Mouse (Mus musculus): ENCODE measurements around the gene Ctnnbip1. TPM values are rescaled to one million over a fixed set of nuclear protein-coding genes. Genes with fewer than 3 reads are reported as not detected.

Gene Ctnnbip1
- polyA plus RNA-seq, 1 experiment, result 16.0 TPM

DNA sequence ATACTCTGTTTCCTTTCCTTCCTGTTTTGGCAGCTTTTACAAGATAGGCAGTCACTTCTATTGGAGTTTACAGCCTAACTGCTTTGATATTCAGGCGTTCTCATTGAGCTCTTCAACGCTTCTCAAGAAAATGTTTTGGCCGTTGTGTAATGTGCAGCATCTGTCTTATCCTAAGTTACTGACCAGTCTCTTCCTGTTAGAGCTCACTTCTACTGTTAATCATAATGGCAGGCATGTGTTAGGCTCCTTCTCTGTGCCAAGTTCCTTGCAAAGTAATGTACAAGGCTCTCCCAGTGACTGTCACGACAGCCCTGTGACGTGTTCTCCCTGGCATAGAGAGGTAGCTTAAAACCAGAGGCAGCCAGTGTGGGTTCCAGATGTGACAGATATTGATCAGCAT is 33.7 kb downstream of the Ctnnbip1 start:
- DNase-seq, result no peak
- TF ChIP-seq CTCF (IDR thresholded peaks at IDR 0.05; ENCODE audit: insufficient read depth, low read length) (no peak), POLR2A (IDR thresholded peaks at IDR 0.05; ENCODE audit: borderline replicate concordance, extremely low read depth, low read depth, low read length) (no peak)
- H3K4me1 ChIP-seq (ENCODE audit: control insufficient read depth, insufficient read depth, low read length), result no peaks in the 10 kb centered on the region
- 70% methylated on average over 5 of the region's 5 CpGs for WGBS
- no peak overlapping the region for H3K4me3 ChIP-seq (replicated peaks; ENCODE audit: extremely low read depth, low read depth, low read length)

DNA sequence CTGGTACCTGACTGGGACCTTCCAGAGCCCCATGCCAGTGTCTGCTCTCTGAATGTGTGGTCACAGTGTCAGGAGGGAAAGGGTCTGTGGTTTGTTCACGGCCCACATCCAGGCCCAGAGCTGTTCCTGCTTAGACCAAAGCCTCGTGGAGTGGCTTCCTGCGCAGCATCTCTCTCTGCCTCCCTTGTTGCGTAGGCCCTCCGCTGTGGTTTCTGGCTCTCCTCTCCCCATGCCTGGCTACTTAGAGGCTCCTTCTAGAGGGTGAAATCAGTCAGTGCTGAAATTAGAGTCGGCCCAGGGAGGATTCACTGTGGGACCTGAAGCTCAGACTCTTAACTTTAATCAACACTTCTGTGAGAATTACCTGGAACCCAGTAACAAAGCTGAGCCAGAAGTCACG is 35.8 kb downstream of the Ctnnbip1 start:
- no peak for TF ChIP-seq POLR2A (IDR thresholded peaks at IDR 0.05; ENCODE audit: borderline replicate concordance, extremely low read depth, low read depth, low read length)
- no peak for TF ChIP-seq CTCF (IDR thresholded peaks at IDR 0.05; ENCODE audit: insufficient read depth, low read length)
- DNase-seq, result no peak
- Histone ChIP-seq H3K4me1 (ENCODE audit: control insufficient read depth, insufficient read depth, low read length) (no peaks in the 10 kb centered on the region; the same call in none of the 2 replicates), H3K4me3 (replicated peaks; ENCODE audit: extremely low read depth, low read depth, low read length) (no peak overlapping the region)
- 73% methylated on average over 7 of the region's 7 CpGs for WGBS

DNA sequence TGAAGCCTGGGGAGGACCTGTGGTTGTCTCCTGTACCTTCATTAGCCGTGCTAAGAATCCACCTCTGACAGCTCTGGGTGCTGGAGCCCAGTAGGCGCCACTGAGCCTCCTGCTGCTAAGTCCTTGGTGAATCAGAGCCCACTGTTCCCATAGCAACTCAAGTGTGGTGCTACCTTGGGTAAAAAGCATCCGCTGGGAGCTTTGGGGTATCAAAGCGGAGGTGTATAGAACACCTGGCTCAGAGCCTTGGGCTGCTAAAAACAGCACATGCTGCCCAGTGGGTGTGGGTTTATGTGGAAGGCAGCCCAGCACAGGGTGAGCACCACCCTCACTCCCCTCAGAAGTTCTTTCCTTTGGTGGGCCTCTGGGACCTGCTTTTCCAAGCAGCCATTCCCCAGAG is 38.1 kb downstream of the Ctnnbip1 start:
- Histone ChIP-seq H3K4me1 (ENCODE audit: control insufficient read depth, insufficient read depth, low read length) (no peaks in the 10 kb centered on the region; the same call in none of the 2 replicates), H3K4me3 (replicated peaks; ENCODE audit: extremely low read depth, low read depth, low read length) (no peak overlapping the region)
- TF ChIP-seq POLR2A (IDR thresholded peaks at IDR 0.05; ENCODE audit: borderline replicate concordance, extremely low read depth, low read depth, low read length) (no peak), CTCF (IDR thresholded peaks at IDR 0.05; ENCODE audit: insufficient read depth, low read length) (no peak)
- DNase-seq, result no peak
- 85% methylated on average over 4 of the region's 4 CpGs for WGBS

DNA sequence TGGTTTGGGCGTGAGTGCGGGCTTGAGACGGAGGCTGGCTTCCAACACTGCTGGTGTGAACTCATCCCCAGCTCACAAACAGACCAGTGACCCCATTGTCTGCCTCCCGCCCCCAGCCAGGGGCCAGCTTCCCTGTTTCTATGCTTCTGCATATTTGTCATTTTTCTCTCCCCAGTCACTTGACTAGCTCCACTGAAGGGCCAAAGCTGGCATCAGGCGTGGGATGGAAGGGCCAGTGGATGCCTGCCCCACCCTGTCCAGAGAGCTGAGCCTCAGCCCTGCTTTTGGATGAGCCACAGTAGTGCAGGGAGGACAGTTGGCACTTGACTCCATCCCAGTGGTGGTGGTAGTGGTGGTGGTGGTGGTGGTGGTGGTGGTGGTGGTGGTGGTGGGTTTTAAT is 39.9 kb downstream of the Ctnnbip1 start:
- no peak for DNase-seq
- Histone ChIP-seq H3K4me3 (replicated peaks; ENCODE audit: extremely low read depth, low read depth, low read length) (no peak overlapping the region), H3K4me1 (ENCODE audit: control insufficient read depth, insufficient read depth, low read length) (peaks cover 3% of the 10 kb centered on the region)
- no peak for TF ChIP-seq CTCF (IDR thresholded peaks at IDR 0.05; ENCODE audit: insufficient read depth, low read length)
- no peak for TF ChIP-seq POLR2A (IDR thresholded peaks at IDR 0.05; ENCODE audit: borderline replicate concordance, extremely low read depth, low read depth, low read length)
- 78% methylated on average over 5 of the region's 5 CpGs for WGBS

DNA sequence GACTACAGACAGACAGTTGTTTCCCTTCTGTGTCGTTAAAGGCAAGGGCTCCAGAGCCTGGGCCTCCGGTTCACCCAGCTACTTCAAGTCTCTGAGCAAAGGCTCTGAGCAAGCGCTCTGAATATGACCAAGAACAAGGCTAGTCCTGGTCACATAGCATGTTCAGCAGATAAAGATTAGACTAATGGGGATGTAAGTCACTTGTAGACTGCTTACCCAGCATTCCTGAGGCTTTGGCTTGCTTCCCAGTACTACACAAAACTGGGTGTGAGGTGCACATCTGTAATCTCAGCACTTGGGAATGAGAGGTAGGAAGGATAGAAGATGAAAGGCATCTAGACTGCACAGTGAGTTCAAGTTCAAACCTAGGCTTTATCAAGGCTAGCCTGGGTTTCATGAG is 40.4 kb downstream of the Ctnnbip1 start:
- no peak for TF ChIP-seq POLR2A (IDR thresholded peaks at IDR 0.05; ENCODE audit: borderline replicate concordance, extremely low read depth, low read depth, low read length)
- no peak for TF ChIP-seq CTCF (IDR thresholded peaks at IDR 0.05; ENCODE audit: insufficient read depth, low read length)
- Histone ChIP-seq H3K4me3 (replicated peaks; ENCODE audit: extremely low read depth, low read depth, low read length) (no peak overlapping the region), H3K4me1 (ENCODE audit: control insufficient read depth, insufficient read depth, low read length) (peaks cover 3% of the 10 kb centered on the region)
- no peak for DNase-seq
- 43% methylated on average over 3 of the region's 3 CpGs for WGBS

DNA sequence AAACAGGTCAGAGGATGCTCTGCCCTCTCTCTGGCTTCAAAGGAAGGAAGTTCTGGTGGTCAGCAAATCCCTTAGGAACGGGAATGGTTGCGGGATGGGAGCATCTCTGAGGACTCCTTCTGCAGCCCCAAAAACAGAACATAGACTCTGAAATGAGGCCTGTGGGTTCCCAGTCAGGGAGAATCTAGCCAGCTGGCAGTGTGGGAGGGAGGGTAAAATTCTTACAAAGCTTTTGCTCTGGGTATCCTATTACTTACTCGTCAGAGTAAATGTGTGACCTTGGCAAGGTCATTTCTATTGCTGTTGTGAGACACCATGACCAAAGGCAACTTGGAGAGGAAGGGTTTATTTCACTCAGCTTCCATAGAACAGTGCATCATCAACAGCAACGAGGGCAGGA is 43.4 kb downstream of the Ctnnbip1 start:
- TF ChIP-seq CTCF (IDR thresholded peaks at IDR 0.05; ENCODE audit: insufficient read depth, low read length), result no peak
- no peak for TF ChIP-seq POLR2A (IDR thresholded peaks at IDR 0.05; ENCODE audit: borderline replicate concordance, extremely low read depth, low read depth, low read length)
- no peak overlapping the region for H3K4me3 ChIP-seq (replicated peaks; ENCODE audit: extremely low read depth, low read depth, low read length)
- 83% methylated on average over 4 of the region's 4 CpGs for WGBS
- peaks cover 7% of the 10 kb centered on the region for H3K4me1 ChIP-seq (ENCODE audit: control insufficient read depth, insufficient read depth, low read length)
- no peak for DNase-seq

DNA sequence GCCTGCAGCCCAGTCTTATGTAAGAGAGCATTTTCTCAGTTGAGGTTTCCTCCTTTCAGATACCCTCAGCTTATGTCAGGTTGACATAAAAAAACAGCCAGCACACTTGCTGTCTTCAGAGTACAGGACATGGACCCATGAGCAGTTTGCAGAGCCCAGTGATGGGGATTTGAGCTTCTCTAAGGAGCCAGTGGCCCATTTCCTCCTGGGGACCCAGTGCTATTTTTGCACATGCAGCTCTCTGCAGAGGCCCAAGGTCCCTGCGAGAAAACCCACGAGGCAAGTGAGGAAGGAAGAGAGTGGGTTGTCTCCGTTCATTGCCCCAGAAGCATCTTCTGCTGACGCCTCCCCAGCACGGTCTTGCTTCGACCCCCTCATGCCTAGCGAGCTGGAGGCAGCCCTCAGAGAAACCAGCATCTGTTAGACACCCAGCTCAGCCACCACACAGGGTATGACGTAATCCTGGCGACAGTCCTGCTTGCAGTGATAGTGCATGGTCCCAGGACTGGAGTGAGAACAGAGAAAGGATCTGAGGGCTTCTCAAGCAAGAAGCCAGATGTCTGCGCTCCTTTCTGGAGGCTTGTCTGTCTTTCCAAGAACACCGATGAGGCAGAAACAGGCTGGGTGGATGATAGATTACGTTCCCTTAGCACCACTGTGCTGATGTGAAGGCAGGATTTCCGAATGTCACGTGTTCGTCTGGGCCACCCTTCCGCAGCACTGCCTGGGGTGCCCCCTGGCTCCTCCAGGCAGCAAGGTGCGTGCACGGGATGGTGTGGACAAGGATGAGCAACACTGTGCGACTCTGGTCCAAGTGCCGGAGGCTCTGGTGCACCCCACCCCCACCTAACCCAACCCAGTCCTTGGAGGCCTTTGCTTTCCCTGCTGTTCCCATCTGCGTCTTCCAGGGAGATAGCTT is 44.2 kb downstream of the Ctnnbip1 start:
- H3K4me3 ChIP-seq (replicated peaks; ENCODE audit: extremely low read depth, low read depth, low read length), result peak overlapping the region; percentile 33
- peaks cover 7% of the 10 kb centered on the region for H3K4me1 ChIP-seq (ENCODE audit: control insufficient read depth, insufficient read depth, low read length)
- 35% methylated on average over 21 of the region's 21 CpGs for whole genome bisulfite sequencing
- DNase-seq, result peak; percentile 24
- TF ChIP-seq POLR2A (IDR thresholded peaks at IDR 0.05; ENCODE audit: borderline replicate concordance, extremely low read depth, low read depth, low read length), result no peak
- TF ChIP-seq CTCF (IDR thresholded peaks at IDR 0.05; ENCODE audit: insufficient read depth, low read length), result no peak

DNA sequence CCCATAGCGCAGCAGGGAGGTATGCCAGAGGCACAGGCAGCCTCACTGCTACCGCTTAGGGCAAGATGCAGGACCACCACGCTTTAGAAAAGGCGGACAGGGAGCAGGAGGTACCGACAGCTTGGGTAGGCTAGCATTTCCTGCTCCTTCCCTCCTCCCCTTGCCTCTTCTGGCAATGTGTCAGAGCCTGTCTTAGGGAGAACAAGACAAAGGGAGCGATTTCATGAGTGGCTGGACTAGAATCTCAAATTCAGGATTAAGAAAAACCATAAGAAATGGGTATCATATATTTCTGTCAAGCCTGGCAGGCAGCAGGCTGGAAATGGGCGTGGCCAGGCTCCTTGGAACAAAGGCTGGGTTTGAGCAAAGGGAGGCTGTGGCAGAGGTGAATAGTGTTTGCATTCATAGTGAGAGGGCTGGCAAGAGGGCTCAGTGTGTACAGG is 44.9 kb downstream of the Ctnnbip1 start:
- Histone ChIP-seq H3K4me3 (replicated peaks; ENCODE audit: extremely low read depth, low read depth, low read length) (peak overlapping the region; percentile 33), H3K4me1 (ENCODE audit: control insufficient read depth, insufficient read depth, low read length) (peaks cover 9% of the 10 kb centered on the region)
- 29% methylated on average over 7 of the region's 7 CpGs for WGBS
- no peak for TF ChIP-seq POLR2A (IDR thresholded peaks at IDR 0.05; ENCODE audit: borderline replicate concordance, extremely low read depth, low read depth, low read length)
- TF ChIP-seq CTCF (IDR thresholded peaks at IDR 0.05; ENCODE audit: insufficient read depth, low read length), result no peak
- DNase-seq, result no peak

DNA sequence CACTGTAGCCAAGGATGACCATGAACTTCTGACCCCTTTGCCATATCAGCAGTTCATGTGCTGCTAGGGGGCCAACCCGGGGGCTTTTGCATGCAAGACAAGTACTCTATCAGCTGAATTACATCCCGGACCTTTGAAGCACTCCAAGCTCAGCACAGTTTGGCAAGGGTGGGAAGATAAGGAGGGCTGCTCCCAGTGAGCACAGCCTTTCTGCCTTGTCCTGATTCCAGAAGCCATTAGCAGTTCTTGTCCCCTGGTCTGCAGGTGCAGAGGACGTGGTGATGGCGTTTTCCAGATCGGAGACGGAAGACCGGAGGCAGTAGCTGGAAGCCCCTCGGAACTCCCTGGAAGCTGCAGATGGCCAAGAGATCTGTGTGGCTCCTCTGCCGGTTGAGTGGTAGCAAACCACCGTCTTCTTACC is 45.9 kb downstream of the Ctnnbip1 start:
- H3K4me1 ChIP-seq (ENCODE audit: control insufficient read depth, insufficient read depth, low read length), result peaks cover 9% of the 10 kb centered on the region
- WGBS, result 83% methylated on average over 10 of the region's 10 CpGs
- H3K4me3 ChIP-seq (replicated peaks; ENCODE audit: extremely low read depth, low read depth, low read length), result no peak overlapping the region
- no peak for TF ChIP-seq CTCF (IDR thresholded peaks at IDR 0.05; ENCODE audit: insufficient read depth, low read length)
- no peak for TF ChIP-seq POLR2A (IDR thresholded peaks at IDR 0.05; ENCODE audit: borderline replicate concordance, extremely low read depth, low read depth, low read length)
- no peak for DNase-seq

Data from lung, adult 2 months (tissue).